Mouse (Mus musculus) cerebellum, postnatal 10 days (tissue): Measurements from ENCODE around the gene Gmeb2.

Experiments
- DNase-seq, 2 experiments: peaks; one replicate each; pipeline ENCODE4 v3.0.0; 2021; ENCODE audit warnings: mixed read lengths in 2 of 2

The Gmeb2 gene

DNA sequence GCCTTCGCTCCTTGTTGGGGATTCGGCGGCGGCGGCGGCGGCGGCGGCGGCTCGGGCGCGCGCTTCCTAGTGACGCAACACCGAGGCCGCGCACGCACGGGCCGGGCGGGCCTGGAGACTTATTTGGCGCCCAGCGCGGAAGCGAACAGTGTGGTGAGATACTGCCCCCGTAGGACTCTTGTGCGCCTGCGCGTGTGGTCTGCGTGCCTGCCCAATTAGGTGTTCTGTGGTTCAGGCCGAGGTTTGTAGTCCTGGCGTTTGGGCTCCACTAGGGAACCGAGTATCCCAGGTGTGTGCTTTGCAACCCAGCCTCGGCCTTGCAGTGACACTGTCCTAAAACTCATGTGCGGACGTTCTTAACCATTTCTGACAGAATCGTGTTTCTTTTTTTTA, at the start of gene Gmeb2:
Gene Gmeb2 (minus strand): TSS at position 78 of the 393 bp plus-strand sequence.
- DNase-seq, result peak; percentile 94 to 96

DNA sequence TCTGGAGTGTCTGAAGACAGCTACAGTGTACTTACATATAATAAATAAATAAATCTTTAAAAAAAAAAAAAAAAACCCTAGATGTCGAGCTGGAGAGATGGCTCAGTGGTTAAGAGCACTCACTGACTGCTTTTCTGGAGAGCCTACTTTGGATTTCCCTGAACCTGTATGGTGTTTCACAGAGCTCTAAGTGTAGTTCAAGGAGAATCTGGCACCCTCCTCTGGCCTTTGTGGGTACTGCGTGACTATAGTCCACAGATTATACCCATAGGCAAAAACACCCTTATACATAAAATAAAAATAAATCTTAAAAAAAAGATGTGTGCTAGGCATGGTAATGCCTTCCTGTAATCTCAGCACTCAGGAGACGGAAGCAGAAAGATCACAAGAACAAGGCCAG, 46.2 kb upstream of the Gmeb2 start:
- peak; percentile 82 to 84 for DNase-seq

DNA sequence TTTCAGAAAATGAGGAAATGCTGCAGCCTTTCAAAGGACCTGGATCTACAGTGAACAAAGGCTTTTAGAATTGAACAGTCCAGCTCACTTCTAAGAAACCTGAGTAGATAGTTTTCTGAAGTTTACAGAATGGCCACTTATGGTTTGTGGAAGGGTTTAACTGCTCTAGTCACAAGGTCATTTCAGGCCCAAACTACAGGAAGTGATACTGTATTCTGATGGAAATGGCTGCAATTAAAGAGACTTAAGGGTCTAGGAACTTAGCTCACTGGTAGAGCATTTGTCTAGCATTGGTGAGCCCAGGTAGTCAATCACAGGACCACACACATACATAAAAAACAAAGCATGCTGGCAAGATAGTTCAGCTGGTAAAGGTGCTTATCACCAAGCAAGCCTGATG, 44.7 kb upstream of the Gmeb2 start:
- DNase-seq, result no peak

DNA sequence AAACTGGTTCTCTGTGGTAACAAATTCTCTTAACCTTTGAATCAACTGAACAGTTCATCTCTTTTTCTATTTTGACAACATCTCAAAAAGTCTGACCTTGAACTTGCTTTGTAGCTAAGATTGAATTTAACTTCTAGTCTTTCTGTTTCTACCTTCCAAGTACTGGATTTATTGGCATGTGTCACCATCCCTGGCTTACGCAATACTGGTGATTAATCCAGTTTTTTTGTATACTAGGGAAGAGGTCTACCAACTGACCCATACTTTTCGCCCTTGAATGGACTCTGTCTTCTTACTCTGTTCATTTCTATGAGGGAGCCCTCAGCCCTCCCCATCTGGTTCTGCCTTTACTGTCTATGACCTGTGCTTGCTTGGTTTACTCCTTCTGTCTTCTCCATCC, 38.3 kb upstream of the Gmeb2 start:
- DNase-seq, result no peak

DNA sequence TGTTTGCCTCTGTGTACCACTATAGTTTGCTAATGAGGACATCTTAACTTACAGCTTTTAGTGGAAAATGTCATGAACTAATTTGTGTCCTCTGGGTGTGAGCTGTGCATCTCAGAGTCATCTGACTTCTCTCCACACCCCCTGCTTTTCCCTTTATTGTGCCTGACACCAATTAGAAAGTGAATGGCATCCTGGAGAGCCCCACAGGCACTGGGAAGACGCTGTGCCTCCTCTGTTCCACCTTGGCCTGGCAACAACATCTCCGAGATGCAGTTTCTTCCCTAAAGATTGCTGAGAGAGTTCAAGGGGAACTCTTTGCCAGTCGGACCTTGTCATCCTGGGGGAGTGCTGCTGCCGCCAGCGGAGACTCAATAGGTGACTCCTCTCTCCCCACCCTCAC, 34.3 kb upstream of the Gmeb2 start:
- DNase-seq, result no peak

DNA sequence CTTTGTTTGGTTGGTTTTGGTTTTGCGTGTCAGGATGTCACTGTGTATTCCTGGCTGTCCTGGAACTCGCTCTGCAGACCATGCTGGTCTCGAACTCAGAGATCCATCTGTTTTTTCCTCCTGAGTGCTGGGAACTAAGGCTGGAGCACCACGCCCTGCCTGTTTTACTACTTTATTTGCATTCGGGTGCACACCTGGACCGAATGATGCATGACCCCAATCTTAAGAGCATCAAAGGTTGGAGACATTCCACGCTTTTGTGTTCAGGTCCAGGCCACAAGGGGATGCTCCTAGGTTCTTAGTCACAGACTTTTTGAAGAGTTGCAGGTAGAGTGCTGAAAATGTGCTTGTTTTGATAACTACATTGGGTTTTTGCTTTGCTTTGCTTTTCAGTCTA, 32.3 kb upstream of the Gmeb2 start:
- no peak for DNase-seq

DNA sequence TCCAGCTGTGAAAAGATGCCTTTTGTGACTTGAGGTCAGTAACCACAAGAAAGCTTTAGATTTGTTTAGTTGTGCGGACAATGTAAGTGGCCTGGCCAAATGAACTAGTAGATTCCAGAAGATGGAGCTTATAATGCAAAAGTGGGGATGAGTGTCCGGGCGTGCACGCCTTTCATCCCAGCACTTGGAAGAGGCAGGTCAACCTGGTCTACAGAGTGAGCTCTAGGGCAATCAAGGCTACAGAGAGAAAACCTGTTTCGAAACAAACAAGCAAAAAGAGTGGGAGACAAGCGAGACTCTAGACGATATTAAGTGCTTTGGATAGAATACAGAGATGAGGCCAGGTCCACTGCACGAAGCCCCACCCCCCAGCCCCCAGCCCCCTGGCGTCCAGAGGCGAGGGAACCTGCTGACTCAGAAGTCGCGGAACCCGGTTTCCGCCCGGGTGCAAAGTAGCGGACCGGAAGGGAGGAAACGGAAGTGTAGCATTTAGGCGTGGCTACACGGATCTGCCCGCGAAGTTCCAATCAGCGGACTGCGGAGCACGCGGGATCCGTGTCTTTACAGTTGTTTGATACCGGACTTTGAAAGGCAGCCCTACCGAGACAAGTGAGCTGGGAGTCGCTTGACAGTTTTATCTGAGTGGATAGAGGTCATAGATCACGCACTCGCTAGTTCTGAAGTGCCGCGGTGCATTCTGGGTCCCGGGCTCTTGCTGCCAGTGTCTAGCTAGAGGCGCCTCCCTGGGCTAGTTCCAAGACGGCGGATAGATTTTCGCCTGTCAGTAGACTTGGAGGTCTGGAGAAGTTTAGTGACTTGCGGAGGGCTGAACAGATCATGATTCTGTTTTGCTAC, 31.6 kb upstream of the Gmeb2 start, which contains the start of gene Rtel1:
Gene Rtel1 (plus strand): TSS at position 492 of the 855 bp plus-strand sequence.
- DNase-seq, result peak; percentile 91 to 93

DNA sequence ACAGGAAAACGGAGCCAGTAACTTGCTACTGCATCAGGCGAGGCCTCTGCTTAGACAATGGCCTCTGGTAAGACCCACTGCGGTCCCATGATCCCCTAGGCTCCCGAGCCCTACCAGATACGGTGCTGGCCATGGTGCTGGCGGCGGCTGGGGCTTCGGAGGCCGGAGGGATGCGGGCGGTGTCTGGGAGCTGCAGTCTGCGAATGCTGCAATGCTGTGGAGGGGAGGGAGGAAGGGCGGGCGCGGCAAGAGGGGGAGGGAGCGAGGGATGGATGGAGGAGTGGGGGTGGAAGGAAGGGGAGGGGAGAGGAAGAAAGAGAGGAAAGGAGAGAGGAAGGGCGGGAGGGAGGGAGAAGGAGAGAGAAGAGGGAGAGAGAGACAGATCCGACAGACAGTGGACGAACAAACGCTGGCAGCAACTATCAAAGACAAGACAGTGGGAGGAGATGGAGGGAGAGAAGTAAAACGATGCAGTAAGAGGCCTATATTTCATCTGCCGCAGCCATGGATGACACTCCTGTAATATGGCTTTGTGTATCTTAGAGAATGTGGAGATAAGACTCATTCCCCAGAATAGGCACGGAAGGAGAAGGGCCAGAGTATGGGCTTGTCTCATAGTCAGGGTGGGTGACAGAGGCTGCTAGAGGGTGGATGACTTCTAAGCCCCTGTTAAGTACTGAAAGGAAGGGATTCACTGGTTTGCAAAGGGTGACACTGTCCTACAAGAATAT, 26.4 kb upstream of the Gmeb2 start, which contains the start of gene Stmn3:
Gene Stmn3 (minus strand): TSS at position 421 of the 731 bp plus-strand sequence.
- peak; percentile 92 to 95 for DNase-seq

DNA sequence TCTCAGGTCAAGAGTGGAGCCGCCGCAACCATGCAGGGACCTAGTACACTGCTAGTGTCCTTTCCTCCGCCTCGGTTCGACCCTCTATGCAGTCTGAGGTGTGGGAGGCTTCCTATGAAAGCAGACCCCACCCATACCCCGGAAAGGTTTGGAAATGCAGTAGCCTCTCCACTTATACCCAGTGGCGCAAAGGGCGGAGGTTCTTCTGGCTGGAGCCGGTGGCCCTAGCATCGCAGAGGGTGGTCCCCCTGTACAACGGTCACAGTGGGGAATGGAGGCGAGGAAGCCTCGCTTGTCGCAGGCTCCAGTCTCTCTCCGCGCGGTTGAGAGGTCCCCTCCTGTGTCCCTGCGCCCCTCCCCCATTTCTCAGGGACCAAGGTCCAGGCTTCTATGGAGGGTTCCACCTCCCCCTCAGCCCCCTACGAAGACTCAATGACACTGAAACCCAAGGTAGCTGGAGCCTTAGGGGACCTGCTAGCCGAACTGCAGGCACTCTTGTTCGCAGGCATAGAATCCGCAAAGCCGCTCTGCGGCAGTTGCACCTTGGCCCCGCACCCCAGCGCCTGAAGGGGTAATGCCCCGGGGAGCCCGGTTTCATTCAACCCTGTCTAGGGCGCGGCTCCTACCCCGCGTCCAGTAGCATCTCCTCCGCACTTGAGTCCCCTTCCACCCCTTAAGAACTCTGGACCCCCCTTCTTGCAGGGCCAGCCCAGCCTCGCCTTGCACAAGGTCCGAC, 25.7 kb upstream of the Gmeb2 start:
- peak; percentile 77 to 81 for DNase-seq

DNA sequence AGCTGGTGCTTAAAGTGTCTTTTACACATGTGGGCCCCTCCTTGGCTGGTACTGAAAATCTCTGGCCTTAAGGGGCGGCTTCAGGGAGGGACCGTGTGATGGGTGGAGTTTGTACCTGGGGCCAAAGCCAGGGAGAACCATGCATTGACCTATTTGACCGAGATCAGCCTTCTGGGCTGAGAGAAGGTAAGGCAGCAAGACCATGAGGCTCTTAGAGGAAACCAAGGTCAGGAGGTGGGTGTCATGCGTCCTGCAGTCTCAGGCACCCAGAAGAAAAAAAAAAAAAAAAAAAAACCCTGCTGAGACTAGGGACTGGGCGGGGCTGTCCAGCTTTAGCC, 25.1 kb upstream of the Gmeb2 start:
- peak; percentile 17 to 25 for DNase-seq

DNA sequence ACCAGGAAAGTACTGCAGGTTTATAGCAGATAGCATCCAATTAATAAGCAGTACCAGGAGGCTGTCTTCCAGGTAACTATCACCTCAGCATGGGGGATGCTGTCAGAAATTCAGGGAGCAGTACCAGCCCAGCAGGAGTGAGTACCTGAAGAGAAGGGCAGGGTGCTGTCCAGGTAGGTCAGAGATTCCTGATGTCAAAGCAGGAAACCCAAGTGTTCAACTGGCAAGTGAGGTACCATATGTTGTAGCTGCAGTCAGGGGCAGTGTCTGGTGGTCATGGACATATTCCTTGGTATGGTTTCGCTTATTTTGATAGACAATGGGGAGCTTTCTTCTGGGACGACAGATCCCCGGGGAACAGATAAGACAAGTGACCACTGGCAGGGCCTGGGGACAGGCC, 24.6 kb upstream of the Gmeb2 start:
- no peak for DNase-seq

DNA sequence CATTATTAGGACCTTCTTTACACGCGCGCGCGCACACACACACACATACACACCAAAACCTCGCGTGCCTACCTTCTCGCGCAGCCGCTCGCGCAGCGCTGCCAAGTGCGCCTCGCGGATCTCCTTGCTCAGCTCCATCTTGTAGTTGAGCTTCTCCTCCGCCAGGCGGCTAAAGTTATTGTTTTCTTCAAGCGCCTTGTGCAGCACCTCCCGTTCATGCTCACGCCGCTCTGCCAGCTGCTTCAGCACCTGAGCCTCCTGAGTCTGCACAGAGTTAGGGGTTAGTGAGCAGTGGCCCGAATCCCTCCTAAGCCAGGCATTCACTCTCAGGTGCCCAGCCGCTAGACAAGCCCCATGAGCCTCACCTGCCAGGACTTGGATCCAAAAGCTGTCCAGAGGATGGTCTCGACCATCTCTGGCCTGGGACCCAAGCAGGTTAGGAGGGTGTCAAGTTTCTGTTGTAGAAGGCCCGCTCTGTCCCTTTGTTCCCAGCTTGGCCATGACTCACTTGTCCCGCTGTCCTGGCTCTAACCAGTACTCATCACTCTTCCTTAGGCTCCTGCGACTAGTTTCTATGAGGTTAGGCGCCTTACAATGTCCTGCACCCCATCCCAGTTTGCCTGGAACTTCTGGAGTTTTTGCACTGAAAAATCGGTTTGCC, 19.4 kb upstream of the Gmeb2 start:
- DNase-seq, result peak; percentile 78 to 82

DNA sequence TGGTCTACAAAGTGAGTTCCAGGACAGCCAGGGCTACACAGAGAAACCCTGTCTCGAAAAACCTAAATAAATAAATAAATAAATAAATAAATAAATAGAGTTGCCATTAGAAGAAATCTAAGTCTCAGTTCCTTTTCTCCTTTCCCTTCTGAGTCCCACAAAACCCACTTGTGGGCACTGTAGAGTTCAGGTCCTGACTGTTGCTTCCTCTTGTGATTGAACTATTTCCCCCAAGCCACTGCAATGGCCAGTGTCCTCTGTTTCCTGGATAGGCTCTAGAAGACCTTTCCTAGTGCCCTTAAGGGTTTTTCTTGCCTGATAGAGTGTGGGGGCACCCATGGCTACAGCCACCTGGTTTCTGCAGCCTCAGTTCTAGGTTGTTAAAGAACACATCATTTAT, 17.1 kb upstream of the Gmeb2 start:
- DNase-seq, result no peak

DNA sequence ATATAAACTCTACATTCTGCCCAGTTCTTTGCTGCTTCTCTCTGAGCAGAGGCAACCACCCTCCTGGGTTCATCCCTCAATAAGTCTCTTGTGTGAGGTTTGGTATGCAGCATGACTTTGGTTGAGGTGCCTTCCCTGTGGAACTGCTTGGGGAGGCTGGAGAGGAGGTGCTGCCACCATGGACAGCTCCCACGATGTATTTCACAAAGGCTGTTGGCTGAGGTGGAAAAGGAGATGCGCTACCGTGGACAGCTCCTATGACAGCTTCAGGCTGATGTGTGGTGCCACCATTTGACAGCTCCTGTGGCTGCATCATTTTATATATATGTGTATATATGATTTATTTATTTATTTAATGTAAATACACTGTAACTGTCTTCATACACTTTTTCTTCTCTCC, 14.2 kb upstream of the Gmeb2 start:
- no peak for DNase-seq

DNA sequence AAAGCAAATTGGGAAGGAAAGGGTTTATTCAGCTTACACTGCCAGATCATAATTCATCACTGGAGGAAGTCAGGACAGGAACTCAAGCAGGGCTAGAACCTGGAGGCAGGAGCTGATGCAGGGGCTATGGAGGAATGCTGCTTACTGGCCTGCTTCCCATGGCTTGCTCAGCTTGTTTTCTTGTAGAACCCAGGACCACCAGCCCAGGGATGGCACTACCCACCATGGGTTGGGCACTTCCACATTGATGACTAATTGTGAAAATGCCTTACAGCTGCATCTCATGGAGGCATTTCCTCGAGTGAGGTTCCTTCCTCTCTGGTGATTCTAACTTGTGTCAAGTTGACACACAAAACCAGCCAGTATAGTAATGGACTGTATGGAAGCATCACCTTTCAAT, 3.1 kb upstream of the Gmeb2 start:
- DNase-seq, result no peak

DNA sequence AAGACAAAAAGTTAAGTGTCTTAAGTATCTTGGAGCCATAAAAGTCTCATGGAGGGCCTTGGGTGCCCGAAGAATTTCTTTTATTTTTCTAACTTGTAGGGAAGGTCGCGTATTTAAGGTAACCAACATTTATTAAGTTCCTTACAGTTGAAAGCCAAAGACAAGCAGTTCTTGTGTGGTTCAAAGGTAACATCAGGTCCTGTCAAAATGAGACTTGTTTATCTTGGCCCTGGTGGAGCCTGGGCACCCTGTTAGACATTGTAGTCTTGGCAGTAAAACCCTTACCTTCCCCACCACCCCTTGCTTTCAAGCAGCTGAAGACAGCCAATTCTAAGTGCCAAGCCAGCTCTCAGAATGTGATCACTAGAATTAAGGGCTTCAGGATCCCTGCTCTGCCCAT, 856 bp upstream of the Gmeb2 start:
- DNase-seq, result no peak

DNA sequence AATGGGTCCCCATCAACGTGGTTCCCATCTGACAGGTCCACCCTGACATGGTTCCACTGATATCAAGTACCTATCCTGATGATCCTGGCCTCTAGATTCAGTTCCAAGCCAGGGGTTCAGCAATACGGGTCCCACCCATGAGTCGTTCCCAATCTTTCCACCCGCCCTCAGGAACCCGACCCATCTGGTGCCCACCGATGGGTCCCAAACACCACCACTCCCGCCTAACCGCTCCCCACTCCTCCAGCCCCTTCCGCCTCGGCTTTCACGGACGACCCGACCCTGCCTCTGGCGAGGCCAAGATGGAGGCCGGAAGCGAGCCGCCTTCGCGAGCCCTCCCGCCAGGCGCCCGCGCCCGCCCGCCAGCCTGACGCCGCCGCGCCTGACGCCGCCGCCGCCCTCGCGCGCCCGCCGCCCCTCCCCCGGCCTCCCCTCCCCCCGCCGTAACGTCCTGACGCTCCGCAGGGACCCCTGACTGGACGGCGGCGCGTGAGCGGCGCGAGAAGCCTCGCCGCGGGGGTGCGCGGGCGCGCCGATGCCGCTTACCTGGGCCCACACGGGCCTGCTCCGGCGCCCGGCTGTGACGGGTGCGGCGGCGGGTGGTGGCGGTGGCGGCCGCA, 387 bp downstream of the Gmeb2 start:
- peak; percentile 94 to 95 for DNase-seq

DNA sequence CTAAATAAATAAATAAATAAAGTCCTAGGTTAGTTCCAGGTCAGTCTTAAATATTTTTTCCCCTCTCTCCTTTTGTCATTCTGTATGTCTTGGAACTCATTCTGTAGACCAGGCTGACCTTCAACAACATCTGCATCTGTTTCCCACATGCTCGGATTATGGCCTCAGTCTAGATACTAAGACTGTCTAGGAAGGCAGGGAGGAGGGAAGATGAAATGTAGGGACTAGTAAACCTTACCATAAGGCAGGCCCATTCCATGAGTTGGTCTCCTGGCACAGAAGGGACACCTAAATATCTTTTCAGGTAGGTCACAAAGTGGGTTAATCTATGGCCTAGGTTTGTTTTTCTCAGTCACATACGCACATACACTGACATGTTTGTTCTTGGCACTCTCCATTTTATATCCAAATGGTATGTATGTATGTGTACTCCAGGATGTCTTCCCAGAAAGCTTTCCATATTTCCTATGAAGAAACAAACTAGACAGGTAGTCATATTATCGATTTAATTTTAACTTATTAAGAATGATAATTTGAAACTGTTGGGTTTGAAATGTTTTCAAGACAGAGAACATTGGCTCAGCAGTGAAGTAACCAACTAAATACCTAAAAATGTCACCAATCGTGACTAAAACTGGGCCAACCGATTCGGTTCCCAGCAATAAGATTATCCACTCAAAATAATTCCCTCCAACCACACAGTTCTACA, 1.1 kb downstream of the Gmeb2 start:
- peak in 1 of 2 experiments; percentile 16 for DNase-seq

DNA sequence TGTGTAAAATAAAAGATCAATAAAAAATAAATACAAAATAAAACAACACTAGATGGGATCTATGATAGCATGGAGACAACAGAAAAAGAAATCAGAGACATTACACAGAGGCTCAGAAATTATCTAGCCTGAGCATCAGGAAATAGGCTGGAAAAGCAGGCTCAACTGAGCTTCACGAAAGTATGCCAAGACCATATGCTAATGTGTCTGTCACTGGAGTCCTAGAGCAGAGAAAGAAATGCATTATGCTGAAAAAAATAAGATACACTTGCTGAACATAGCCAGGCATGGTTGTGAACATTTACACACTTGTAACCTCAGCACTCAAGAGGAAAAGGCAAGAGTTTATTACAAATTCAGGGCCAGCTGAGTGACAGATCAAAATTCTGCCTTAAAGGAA, 7.9 kb downstream of the Gmeb2 start:
- DNase-seq, result no peak

DNA sequence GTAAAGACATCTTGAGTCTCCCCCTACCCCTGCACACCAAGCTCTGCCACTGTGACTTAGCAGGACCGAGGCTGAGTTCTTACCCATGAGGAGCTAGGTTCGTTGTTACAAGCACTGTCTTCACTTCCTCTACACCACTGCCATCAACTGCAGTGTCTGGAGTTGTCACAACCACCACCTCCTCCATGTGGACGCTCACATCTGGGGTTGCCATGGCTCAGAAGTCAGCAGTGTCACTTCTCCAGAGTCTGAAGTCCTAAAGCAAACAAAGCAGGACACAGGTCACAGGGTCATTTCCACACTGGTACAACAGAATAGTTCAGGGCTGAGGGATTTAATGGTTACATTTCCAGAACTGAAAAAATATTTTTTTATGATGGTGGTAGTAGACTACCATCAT, 10.0 kb downstream of the Gmeb2 start:
- DNase-seq, result no peak

DNA sequence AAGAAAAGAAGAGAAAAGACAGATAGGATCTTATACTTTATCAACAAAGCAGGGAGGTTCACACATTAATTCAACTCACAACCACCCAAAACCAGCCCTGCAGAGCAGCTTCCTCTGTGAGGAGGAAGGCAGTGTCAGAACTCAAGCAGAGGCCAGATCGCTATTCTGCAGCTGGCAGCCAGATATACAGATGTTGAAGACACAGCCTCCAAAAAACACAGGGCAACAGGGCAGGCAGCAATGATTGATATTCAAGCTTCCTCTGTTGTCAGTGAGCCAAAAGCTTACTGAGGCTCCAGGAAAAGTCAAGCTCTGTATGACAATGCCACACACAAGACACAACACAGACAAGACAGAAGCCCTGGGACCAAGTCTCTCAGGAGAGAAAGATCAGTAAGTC, 11.1 kb downstream of the Gmeb2 start:
- DNase-seq, result no peak

DNA sequence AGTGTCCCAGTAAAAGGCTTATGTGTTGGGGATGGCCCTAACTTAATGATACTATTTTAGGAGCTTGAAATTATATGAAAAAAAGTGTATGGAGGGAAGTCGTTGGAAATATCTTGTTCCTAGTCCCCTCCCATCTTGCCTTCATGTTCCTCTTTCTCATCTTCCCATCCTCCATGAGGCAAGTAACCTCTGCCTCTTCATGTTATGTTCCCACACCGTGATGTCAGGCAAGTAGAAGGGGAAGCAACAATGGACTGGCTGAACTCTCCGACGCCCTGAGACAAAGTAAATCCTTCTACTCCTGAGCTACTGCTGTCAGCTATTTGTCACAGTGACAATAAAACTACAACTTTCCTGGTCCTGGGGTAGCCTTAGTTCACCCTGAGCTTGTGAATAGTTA, 13.2 kb downstream of the Gmeb2 start:
- no peak for DNase-seq
